Mouse (Mus musculus) heart, postnatal 10 days (tissue): ENCODE measurements around the gene Taf1d. TPM values are rescaled to one million over a fixed set of nuclear protein-coding genes. Genes with fewer than 3 reads are reported as not detected.
"Not testable (repeated sequence)": the region's sequence is repeated elsewhere in the genome, so short reads cannot be mapped to it uniquely, and the experiment has no call there.

Source experiments
- DNase-seq, 2 experiments: peaks; one replicate each; pipeline ENCODE4 v3.0.0; 2021
- intact Hi-C: fragments of 180-260 bp; cut with DNase I; formaldehyde crosslinking; loops from one replicate; pipeline ENCODE4 v1.15.1; 2025
- total RNA-seq, 2 experiments: library from RNA; stranded (reverse); gene quantifications; 2 replicates each; pipeline ENCODE4 v1.2.3; 2021

The Taf1d gene
- 10 to 100 TPM; 35.3 to 38.4 TPM for total RNA-seq

GRCm38 (mm10) chr9:15305503-15306397, at the start of gene Taf1d:
TSS of gene Taf1d (plus strand) at chr9:15306214.
- peak; percentile 98 to 99 for DNase-seq
- intact Hi-C loops: loop anchor here (2.0 to 10.0 kb wide), 2 partner anchors 23 to 271 kb away; no protein-coding TSS in a partner anchor

- intact Hi-C loops: no loop called here
- DNase-seq: no peak
Observed at GRCm38 (mm10) chr9:15256214-15256613, 49.8 kb upstream of the Taf1d start.

GRCm38 (mm10) chr9:15261980-15262379, 44.0 kb upstream of the Taf1d start:
- intact Hi-C loops: no loop called here
- no peak for DNase-seq

- no peak for DNase-seq
- intact Hi-C loops: no loop called here
Observed at GRCm38 (mm10) chr9:15263487-15263886, 42.5 kb upstream of the Taf1d start.

- intact Hi-C loops: no loop called here
- no peak for DNase-seq
Observed at GRCm38 (mm10) chr9:15273981-15274380, 32.0 kb upstream of the Taf1d start.

- DNase-seq: no peak
- intact Hi-C loops: no loop called here
Observed at GRCm38 (mm10) chr9:15276855-15277254, 29.2 kb upstream of the Taf1d start.

- no peak for DNase-seq
- intact Hi-C loops: no loop called here
Observed at GRCm38 (mm10) chr9:15278343-15278742, 27.7 kb upstream of the Taf1d start.

GRCm38 (mm10) chr9:15279139-15279648, 26.8 kb upstream of the Taf1d start:
- DNase-seq: no peak
- intact Hi-C loops: no loop called here

- DNase-seq: peak; percentile 96
- intact Hi-C loops: no loop called here
Observed at GRCm38 (mm10) chr9:15279649-15280490, 26.1 kb upstream of the Taf1d start, which contains the start of gene Med17. TSS of gene Med17 (minus strand) at chr9:15279931.

GRCm38 (mm10) chr9:15280491-15280879, 25.5 kb upstream of the Taf1d start:
- intact Hi-C loops: no loop called here
- DNase-seq: no peak

GRCm38 (mm10) chr9:15285443-15285842, 20.6 kb upstream of the Taf1d start:
- DNase-seq: no peak

GRCm38 (mm10) chr9:15287846-15288245, 18.2 kb upstream of the Taf1d start:
- no peak for DNase-seq

More at GRCm38 (mm10) chr9:15285443-15285842, 20.6 kb upstream of the Taf1d start:
- intact Hi-C loops: no loop called here

GRCm38 (mm10) chr9:15288402-15288801, 17.6 kb upstream of the Taf1d start:
- DNase-seq: no peak
- intact Hi-C loops: no loop called here

More at GRCm38 (mm10) chr9:15287846-15288245, 18.2 kb upstream of the Taf1d start:
- intact Hi-C loops: no loop called here

GRCm38 (mm10) chr9:15289251-15289650, 16.8 kb upstream of the Taf1d start:
- intact Hi-C loops: no loop called here
- DNase-seq: no peak

- intact Hi-C loops: no loop called here
- DNase-seq: no peak
Observed at GRCm38 (mm10) chr9:15297112-15297511, 8.9 kb upstream of the Taf1d start.

- intact Hi-C loops: no loop called here
- no peak for DNase-seq
Observed at GRCm38 (mm10) chr9:15298451-15298850, 7.6 kb upstream of the Taf1d start.

- intact Hi-C loops: loop anchor here (10.0 kb wide), 1 partner anchor 265 kb away; no protein-coding TSS in a partner anchor
Observed at GRCm38 (mm10) chr9:15300056-15300455, 6.0 kb upstream of the Taf1d start.

GRCm38 (mm10) chr9:15301399-15301798, 4.6 kb upstream of the Taf1d start:
- DNase-seq: peak; percentile 14 to 40
- intact Hi-C loops: loop anchor here (10.0 kb wide), 1 partner anchor 267 kb away; no protein-coding TSS in a partner anchor

More at GRCm38 (mm10) chr9:15300056-15300455, 6.0 kb upstream of the Taf1d start:
- no peak for DNase-seq

GRCm38 (mm10) chr9:15302006-15302405, 4.0 kb upstream of the Taf1d start:
- intact Hi-C loops: loop anchor here (10.0 kb wide), 1 partner anchor 267 kb away; no protein-coding TSS in a partner anchor
- not testable (repeated sequence) for DNase-seq

- intact Hi-C loops: loop anchor here (10.0 kb wide), 1 partner anchor 268 kb away; no protein-coding TSS in a partner anchor
- no peak for DNase-seq
Observed at GRCm38 (mm10) chr9:15302881-15303280, 3.1 kb upstream of the Taf1d start.
